ENCODE assay signal across 10 mouse cellular contexts in the genomic region with DNA sequence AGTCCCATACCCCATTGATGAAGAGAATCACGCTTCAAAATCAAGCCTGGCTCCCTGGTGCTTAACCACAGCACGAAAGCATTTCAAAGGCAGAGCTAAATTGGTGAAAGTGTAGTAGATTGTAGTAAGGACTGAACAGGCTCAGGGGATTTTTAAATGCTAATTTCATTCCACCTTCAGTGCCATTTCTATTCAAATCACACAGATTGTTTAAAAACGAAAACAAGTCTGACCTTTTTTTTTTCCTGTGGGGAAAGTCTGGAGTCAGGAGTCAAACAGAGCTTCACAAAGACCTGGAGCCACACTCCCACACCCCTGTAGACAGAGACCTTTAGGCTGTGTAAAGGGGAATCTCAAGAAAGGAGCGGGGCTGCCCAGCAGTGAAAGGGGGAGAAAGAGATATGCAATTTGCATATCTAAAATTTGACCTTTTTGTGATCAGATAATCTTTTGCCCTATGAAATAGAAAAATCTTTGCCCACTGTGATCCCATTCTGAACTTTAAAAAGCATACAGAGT. TPM values are rescaled to one million over a fixed set of nuclear protein-coding genes. Genes with fewer than 3 reads are reported as not detected.
A peak's percentile ranks its signal among the peaks of the same experiment; 100 is the strongest.
DNase-seq lines count a peak whose midpoint lies in the region; ATAC-seq and TF ChIP-seq lines count a peak whose summit lies in the region.
"Had no signal": no experiment of that assay in that cellular context is flagged by ENCODE, and none has a peak within 500 bp of the region (broad histone marks: within the 10 kb centered on the region; RNA-seq: fewer than 3 reads in every experiment).

No protein-coding gene starts in this region.

- H3K4me1 ChIP-seq in heart, postnatal 0 days (ENCODE audit: control insufficient read depth, insufficient read depth) = no peaks in the 10 kb centered on the region
- H3K4me1 ChIP-seq in brown adipose tissue, adult 24 weeks (ENCODE audit: control insufficient read depth, insufficient read depth, insufficient read length, low read length) = no peaks in the 10 kb centered on the region
- peaks cover 10% of the 10 kb centered on the region for H3K4me1 ChIP-seq in hindbrain, embryonic 16.5 days (ENCODE audit: control insufficient read depth, insufficient read depth, low read depth, low read length)
- H3K4me1 ChIP-seq in midbrain, embryonic 16.5 days (ENCODE audit: control insufficient read depth, insufficient read depth, low read length) = peaks cover 13% of the 10 kb centered on the region; the same call in 1 of the 2 replicates

- peak overlapping the region; percentile 68 for H3K4me2 ChIP-seq in heart, postnatal 0 days (ENCODE audit: low read depth, low read length)
- peak overlapping the region; percentile 67 for H3K4me2 ChIP-seq in hindbrain, embryonic 16.5 days (ENCODE audit: low read length)
- peak overlapping the region; percentile 57 for H3K4me2 ChIP-seq in midbrain, embryonic 16.5 days (ENCODE audit: low read length)

- TF ChIP-seq EP300 in heart, postnatal 0 days (IDR thresholded peaks at IDR 0.05; ENCODE audit: low read depth) = no peak

- H3K36me3 ChIP-seq in heart, postnatal 0 days (replicated peaks; ENCODE audit: control insufficient read depth, insufficient read depth, low read length) = no peaks in the 10 kb centered on the region
- no peaks in the 10 kb centered on the region for H3K36me3 ChIP-seq in hindbrain, embryonic 16.5 days (ENCODE audit: control insufficient read depth, insufficient read depth, low read length)
- H3K36me3 ChIP-seq in midbrain, embryonic 16.5 days (ENCODE audit: control insufficient read depth, insufficient read depth, low read length) = no peaks in the 10 kb centered on the region

- H3K27me3 ChIP-seq in heart, postnatal 0 days (ENCODE audit: control insufficient read depth, insufficient read depth, low read length) = no peaks in the 10 kb centered on the region
- H3K27me3 ChIP-seq in hindbrain, embryonic 16.5 days (replicated peaks; ENCODE audit: control insufficient read depth, insufficient read depth, low read length) = no peaks in the 10 kb centered on the region
- no peaks in the 10 kb centered on the region for H3K27me3 ChIP-seq in midbrain, embryonic 16.5 days (ENCODE audit: control insufficient read depth, insufficient read depth, low read depth, low read length)
- H3K27me3 ChIP-seq: Patski had no signal

- H3K9me3 ChIP-seq in heart, postnatal 0 days (replicated peaks; ENCODE audit: control insufficient read depth, low read length) = no peaks in the 10 kb centered on the region
- H3K9me3 ChIP-seq in hindbrain, embryonic 16.5 days (ENCODE audit: control insufficient read depth, low read length) = no peaks in the 10 kb centered on the region
- no peaks in the 10 kb centered on the region for H3K9me3 ChIP-seq in midbrain, embryonic 16.5 days (replicated peaks; ENCODE audit: control insufficient read depth, low read length, poor library complexity, severe bottlenecking)

- peak overlapping the region; percentile 45 for H3K4me3 ChIP-seq in heart, postnatal 0 days (ENCODE audit: low read depth, low read length)
- H3K4me3 ChIP-seq in brown adipose tissue, adult 24 weeks (ENCODE audit: insufficient read depth, low read depth, low read length) = peak overlapping the region; percentile 52; the same call in 1 of the 2 replicates
- H3K4me3 ChIP-seq in hindbrain, embryonic 16.5 days (ENCODE audit: low read length) = peak overlapping the region; percentile 45
- peak overlapping the region; percentile 41 for H3K4me3 ChIP-seq in midbrain, embryonic 16.5 days (ENCODE audit: low read depth, low read length)
- H3K4me3 ChIP-seq: erythroblast, embryonic 14.5 days had no signal

- no peak for ATAC-seq in heart, postnatal 0 days (ENCODE audit: insufficient read depth, low read depth)
- peak; percentile 69 for ATAC-seq in hindbrain, embryonic 16.5 days
- ATAC-seq in midbrain, embryonic 16.5 days = peak; percentile 79
- ATAC-seq: Patski had no signal

- no peak for DNase-seq in heart, postnatal 0 days (ENCODE audit: low spot score)
- no peak for DNase-seq in heart, postnatal 10 days
- no peak for DNase-seq in left cerebral cortex, postnatal 36 days (ENCODE audit: low spot score in 2 of 2)
- DNase-seq in natural killer cell, adult 2 months (ENCODE audit: low spot score in 2 of 2) = no peak
- DNase-seq in spleen, postnatal 14 days (ENCODE audit: low spot score in 2 of 2) = no peak

- intact Hi-C loops in heart, postnatal 10 days (cut with DNase I) = loop anchor here (1.0 to 5.0 kb wide), 6 partner anchors 98 to 775 kb away; a partner anchor contains a TSS
- intact Hi-C loops in left cerebral cortex, postnatal 36 days (cut with DNase I) = loop anchor here (5.0 to 10.0 kb wide), 4 partner anchors 98 to 318 kb away; a partner anchor contains a TSS

- TF ChIP-seq CTCF in heart, postnatal 0 days (IDR thresholded peaks at IDR 0.05; ENCODE audit: low read depth) = no peak

- WGBS in heart, postnatal 0 days = 29% methylated on average over 4 of the region's 4 CpGs
- WGBS in hindbrain, embryonic 16.5 days = 4% methylated on average over 4 of the region's 4 CpGs
- WGBS in midbrain, embryonic 16.5 days = 0% methylated on average over 4 of the region's 4 CpGs

- H3K9ac ChIP-seq in heart, postnatal 0 days (replicated peaks; ENCODE audit: low read depth, low read length) = peak overlapping the region; percentile 43
- peak overlapping the region; percentile 64 for H3K9ac ChIP-seq in hindbrain, embryonic 16.5 days (ENCODE audit: low read depth, low read length)
- peak overlapping the region; percentile 68 for H3K9ac ChIP-seq in midbrain, embryonic 16.5 days (ENCODE audit: low read depth, low read length)

- H3K27ac ChIP-seq in heart, postnatal 0 days (ENCODE audit: low read depth) = no peak overlapping the region
- H3K27ac ChIP-seq in brown adipose tissue, adult 24 weeks (replicated peaks; ENCODE audit: low read depth, low read length) = no peak overlapping the region
- H3K27ac ChIP-seq in hindbrain, embryonic 16.5 days (ENCODE audit: low read depth, low read length) = peak overlapping the region; percentile 73
- peak overlapping the region; percentile 74 for H3K27ac ChIP-seq in midbrain, embryonic 16.5 days (ENCODE audit: low read length)

RNA-seq across cellular contexts. Expression of a gene that starts 28.6 kb away (rescaled TPM):
- total RNA-seq in heart, postnatal 0 days (2014; rRNA removed; ENCODE audit: low replicate concordance) = not detected in 2 replicates
- polyA plus RNA-seq in heart, postnatal 0 days (2015; fragmentation: Nextera tagmentation; extraction: Ambion mirVana) = 0.19 TPM in 1 of 2 replicates, not detected in the other
- total RNA-seq in heart, postnatal 10 days (2021) = not detected
- polyA plus RNA-seq in brown adipose tissue, adult 24 weeks (2012; ENCODE audit: insufficient read depth, insufficient read length, missing spikeins) = not detected in 2 replicates
- 0.39 and 0.42 TPM in 2 replicates for polyA plus RNA-seq in hindbrain, embryonic 16.5 days (2015; fragmentation: Nextera tagmentation; extraction: Ambion mirVana)
- polyA plus RNA-seq in midbrain, embryonic 16.5 days (2015; fragmentation: Nextera tagmentation; extraction: Ambion mirVana) = not detected in 2 replicates
- not detected for total RNA-seq in left cerebral cortex, postnatal 36 days (2021)
- polyA plus RNA-seq: erythroblast, embryonic 14.5 days; Patski had no signal

Comparison
In these comparisons a context has a peak if more than half of its experiments do, and no peak if none do; other contexts are left out.
1. H3K27ac ChIP-seq: peak in hindbrain, embryonic 16.5 days (single experiment) and midbrain, embryonic 16.5 days (single experiment); none in heart, postnatal 0 days (single experiment) and brown adipose tissue, adult 24 weeks (single experiment).
2. Peak in every context shown above with its lines, with median percentiles within 50 percentile points of each other: H3K4me2 ChIP-seq, H3K4me3 ChIP-seq and H3K9ac ChIP-seq.